Mouse (Mus musculus): Measurements from ENCODE around the gene Oaz3.

Oaz3 gene

GRCm38 (mm10) chr3:94441182-94441581 is 2.5 kb downstream of the Oaz3 start:
- H3K9me3 ChIP-seq (ENCODE audit: low read length) = no peaks in the 10 kb centered on the region
- H3K4me1 ChIP-seq (replicated peaks; ENCODE audit: low read depth, low read length) = peaks cover 10% of the 10 kb centered on the region
- peaks cover 19% of the 10 kb centered on the region for H3K36me3 ChIP-seq (ENCODE audit: insufficient read depth, low read length)
- H3K4me3 ChIP-seq (replicated peaks; ENCODE audit: low read length) = no peak overlapping the region
- peak; percentile 37 for TF ChIP-seq CTCF (conservative IDR thresholded peaks at IDR 0.05; ENCODE audit: low read length)
- TF ChIP-seq NANOG (IDR thresholded peaks at IDR 0.05; ENCODE audit: borderline replicate concordance, low read length) = no peak
- TF ChIP-seq POU5F1 (IDR thresholded peaks at IDR 0.05; ENCODE audit: borderline replicate concordance, low read length) = no peak
- H3K27me3 ChIP-seq (ENCODE audit: insufficient read depth, low read length) = peaks cover 9% of the 10 kb centered on the region

GRCm38 (mm10) chr3:94436420-94436819 is 7.3 kb downstream of the Oaz3 start:
- H3K4me1 ChIP-seq (replicated peaks; ENCODE audit: low read depth, low read length) = no peaks in the 10 kb centered on the region

GRCm38 (mm10) chr3:94434305-94434704 is 9.4 kb downstream of the Oaz3 start:
- Histone ChIP-seq H3K9me3 (ENCODE audit: low read length) (no peaks in the 10 kb centered on the region), H3K36me3 (ENCODE audit: insufficient read depth, low read length) (no peaks in the 10 kb centered on the region), H3K4me1 (replicated peaks; ENCODE audit: low read depth, low read length) (no peaks in the 10 kb centered on the region), H3K27me3 (ENCODE audit: insufficient read depth, low read length) (0 out of 2 replicates have a peak, but pooled peaks cover 5% of the 10 kb centered on the region), H3K4me3 (replicated peaks; ENCODE audit: low read length) (no peak overlapping the region)
- no peak for TF ChIP-seq POU5F1 (IDR thresholded peaks at IDR 0.05; ENCODE audit: borderline replicate concordance, low read length)
- no peak for TF ChIP-seq CTCF (conservative IDR thresholded peaks at IDR 0.05; ENCODE audit: low read length)
- TF ChIP-seq NANOG (IDR thresholded peaks at IDR 0.05; ENCODE audit: borderline replicate concordance, low read length) = no peak

More at GRCm38 (mm10) chr3:94436420-94436819, 7.3 kb downstream of the Oaz3 start:
- no peaks in the 10 kb centered on the region for H3K36me3 ChIP-seq (ENCODE audit: insufficient read depth, low read length)
- H3K4me3 ChIP-seq (replicated peaks; ENCODE audit: low read length) = no peak overlapping the region
- H3K9me3 ChIP-seq (ENCODE audit: low read length) = no peaks in the 10 kb centered on the region
- no peak for TF ChIP-seq NANOG (IDR thresholded peaks at IDR 0.05; ENCODE audit: borderline replicate concordance, low read length)
- TF ChIP-seq POU5F1 (IDR thresholded peaks at IDR 0.05; ENCODE audit: borderline replicate concordance, low read length) = no peak
- peaks cover 14% of the 10 kb centered on the region for H3K27me3 ChIP-seq (ENCODE audit: insufficient read depth, low read length)

- Histone ChIP-seq H3K4me3 (replicated peaks; ENCODE audit: low read length) (no peak overlapping the region), H3K4me1 (replicated peaks; ENCODE audit: low read depth, low read length) (no peaks in the 10 kb centered on the region), H3K36me3 (ENCODE audit: insufficient read depth, low read length) (no peaks in the 10 kb centered on the region), H3K27me3 (ENCODE audit: insufficient read depth, low read length) (peaks cover 11% of the 10 kb centered on the region; the same call in 1 of the 2 replicates), H3K9me3 (ENCODE audit: low read length) (no peaks in the 10 kb centered on the region)
- TF ChIP-seq POU5F1 (IDR thresholded peaks at IDR 0.05; ENCODE audit: borderline replicate concordance, low read length) (no peak), CTCF (conservative IDR thresholded peaks at IDR 0.05; ENCODE audit: low read length) (no peak)
These were observed 12.7 kb downstream of the Oaz3 start for GRCm38 (mm10) chr3:94430980-94431379.

- Histone ChIP-seq H3K36me3 (ENCODE audit: insufficient read depth, low read length) (no peaks in the 10 kb centered on the region), H3K9me3 (ENCODE audit: low read length) (peaks cover 20% of the 10 kb centered on the region), H3K4me3 (replicated peaks; ENCODE audit: low read length) (peak within 1 kb of the TSS; percentile 69), H3K4me1 (replicated peaks; ENCODE audit: low read depth, low read length) (peaks cover 6% of the 10 kb centered on the region; the same call in 1 of the 2 replicates), H3K27me3 (ENCODE audit: insufficient read depth, low read length) (peaks cover 37% of the 10 kb centered on the region)
- TF ChIP-seq CTCF (conservative IDR thresholded peaks at IDR 0.05; ENCODE audit: low read length) = no peak
- no peak for TF ChIP-seq POU5F1 (IDR thresholded peaks at IDR 0.05; ENCODE audit: borderline replicate concordance, low read length)
- no peak for TF ChIP-seq NANOG (IDR thresholded peaks at IDR 0.05; ENCODE audit: borderline replicate concordance, low read length)
These were observed 30.6 kb downstream of the Oaz3 start, which contains the start of gene Tdrkh for GRCm38 (mm10) chr3:94413031-94413679. Gene Tdrkh, plus strand, starts transcription at chr3:94413273.

- Histone ChIP-seq H3K27me3 (ENCODE audit: insufficient read depth, low read length) (peaks cover 40% of the 10 kb centered on the region), H3K36me3 (ENCODE audit: insufficient read depth, low read length) (no peaks in the 10 kb centered on the region), H3K4me3 (replicated peaks; ENCODE audit: low read length) (peak overlapping the region; percentile 69), H3K4me1 (replicated peaks; ENCODE audit: low read depth, low read length) (peaks cover 6% of the 10 kb centered on the region; the same call in 1 of the 2 replicates), H3K9me3 (ENCODE audit: low read length) (peaks cover 20% of the 10 kb centered on the region)
- no peak for TF ChIP-seq NANOG (IDR thresholded peaks at IDR 0.05; ENCODE audit: borderline replicate concordance, low read length)
- no peak for TF ChIP-seq CTCF (conservative IDR thresholded peaks at IDR 0.05; ENCODE audit: low read length)
- TF ChIP-seq POU5F1 (IDR thresholded peaks at IDR 0.05; ENCODE audit: borderline replicate concordance, low read length) = no peak
These were observed 31.2 kb downstream of the Oaz3 start for GRCm38 (mm10) chr3:94412530-94412929.

- no peak overlapping the region for H3K4me3 ChIP-seq (replicated peaks; ENCODE audit: low read length)
- no peaks in the 10 kb centered on the region for H3K9me3 ChIP-seq (ENCODE audit: low read length)
- H3K27me3 ChIP-seq (ENCODE audit: insufficient read depth, low read length) = peaks cover 73% of the 10 kb centered on the region
- H3K36me3 ChIP-seq (ENCODE audit: insufficient read depth, low read length) = no peaks in the 10 kb centered on the region
- no peak for TF ChIP-seq NANOG (IDR thresholded peaks at IDR 0.05; ENCODE audit: borderline replicate concordance, low read length)
- no peak for TF ChIP-seq CTCF (conservative IDR thresholded peaks at IDR 0.05; ENCODE audit: low read length)
- TF ChIP-seq POU5F1 (IDR thresholded peaks at IDR 0.05; ENCODE audit: borderline replicate concordance, low read length) = no peak
- peaks cover 7% of the 10 kb centered on the region; the same call in 1 of the 2 replicates for H3K4me1 ChIP-seq (replicated peaks; ENCODE audit: low read depth, low read length)
These were observed 38.2 kb downstream of the Oaz3 start for GRCm38 (mm10) chr3:94405561-94405960.

- TF ChIP-seq CTCF (conservative IDR thresholded peaks at IDR 0.05; ENCODE audit: low read length) (no peak), POU5F1 (IDR thresholded peaks at IDR 0.05; ENCODE audit: borderline replicate concordance, low read length) (no peak), NANOG (IDR thresholded peaks at IDR 0.05; ENCODE audit: borderline replicate concordance, low read length) (no peak)
- Histone ChIP-seq H3K4me3 (replicated peaks; ENCODE audit: low read length) (no peak overlapping the region), H3K36me3 (ENCODE audit: insufficient read depth, low read length) (no peaks in the 10 kb centered on the region), H3K4me1 (replicated peaks; ENCODE audit: low read depth, low read length) (peaks cover 7% of the 10 kb centered on the region; the same call in 1 of the 2 replicates), H3K9me3 (ENCODE audit: low read length) (no peaks in the 10 kb centered on the region), H3K27me3 (ENCODE audit: insufficient read depth, low read length) (peaks cover 81% of the 10 kb centered on the region)
These were observed 39.2 kb downstream of the Oaz3 start for GRCm38 (mm10) chr3:94404366-94405054.

Measured in E14TG2a.4 (cell line).